Mouse (Mus musculus) G1E (cell line): ENCODE results near the gene Klhl42.

Source experiments
- CTCF ChIP-seq: IDR thresholded peaks from 2 replicates; pipeline ENCODE4 v1.5.1; 2012; ENCODE audit warnings: low read depth, low read length, inconsistent platforms, mixed read lengths
- GATA1 ChIP-seq: IDR thresholded peaks from 2 replicates; pipeline ENCODE4 v1.6.1; 2012; ENCODE audit warnings: borderline replicate concordance, low read length, inconsistent platforms, mixed read lengths
- GATA2 ChIP-seq: IDR thresholded peaks from 2 replicates; pipeline ENCODE4 v1.6.1; 2012; ENCODE audit warnings: low read depth, low read length, inconsistent platforms, borderline replicate concordance
- POLR2AphosphoS5 ChIP-seq: IDR thresholded peaks from 2 replicates; pipeline ENCODE4 v1.6.1; 2012; ENCODE audit warnings: low read depth, low read length, inconsistent platforms; ENCODE audit not compliant: insufficient replicate concordance
- TAL1 ChIP-seq: conservative IDR thresholded peaks from 2 replicates; pipeline ENCODE4 v1.6.1; 2012; ENCODE audit warnings: low read depth, low read length, inconsistent platforms, mixed read lengths

DNA sequence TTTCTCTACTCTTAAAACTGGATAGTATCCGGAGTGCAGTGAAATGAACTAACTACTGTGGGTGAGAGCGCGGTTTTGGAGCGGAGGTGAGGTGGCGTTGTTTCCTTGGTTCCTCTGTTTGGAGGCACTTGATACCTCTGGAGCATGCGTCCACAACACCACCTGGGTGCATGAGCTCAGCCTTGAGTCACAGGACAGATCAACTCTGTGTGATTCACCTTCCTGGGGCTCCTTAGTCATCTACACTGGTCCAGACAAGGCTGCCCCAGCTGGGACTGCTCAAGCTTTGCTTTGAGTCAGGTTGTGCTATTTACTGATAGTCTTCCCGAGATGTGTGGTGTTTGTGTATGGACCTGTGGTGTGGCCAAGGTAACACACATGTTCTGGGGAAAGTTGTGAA is 26.6 kb downstream of the Klhl42 start:
- TF ChIP-seq CTCF (no peak), TAL1 (no peak), GATA2 (no peak), POLR2AphosphoS5 (no peak), GATA1 (no peak)
